Mouse (Mus musculus) heart, postnatal 0 days (tissue): ENCODE data around the gene Syt9. TPM values are rescaled to one million over a fixed set of nuclear protein-coding genes. Genes with fewer than 3 reads are reported as not detected.

Experiments
- ATAC-seq: fragments of 200-750 bp; cut with Nextera tagmentation; 2 replicates; pipeline ENCODE4 v1.8.0; 2017; ENCODE audit warnings: low read depth, moderate number of reproducible peaks, moderate library complexity; ENCODE audit not compliant: insufficient read depth
- DNase-seq: peaks from one replicate; pipeline ENCODE4 v3.0.0-alpha.2; 2016; ENCODE audit warnings: low spot score
- H3K27ac ChIP-seq: fragments of 300-500 bp; sonication (generic); 2 replicates; pipeline ENCODE4 v1.5.1; 2014; ENCODE audit warnings: low read depth, mild to moderate bottlenecking
- H3K27me3 ChIP-seq: fragments of 300-500 bp; sonication (generic); 2 replicates; pipeline ENCODE4 v1.6.1; 2014; ENCODE audit warnings: low read length, mixed read lengths; ENCODE audit not compliant: control insufficient read depth, insufficient read depth
- H3K36me3 ChIP-seq: fragments of 300-500 bp; sonication (generic); replicated peaks from 2 replicates; pipeline ENCODE4 v1.6.1; 2014; ENCODE audit warnings: low read length, mixed read lengths; ENCODE audit not compliant: control insufficient read depth, insufficient read depth
- H3K4me1 ChIP-seq: fragments of 300-500 bp; sonication (generic); 2 replicates; pipeline ENCODE4 v1.6.1; 2014; ENCODE audit warnings: antibody characterized with exemption; ENCODE audit not compliant: control insufficient read depth, insufficient read depth
- H3K4me2 ChIP-seq: fragments of 300-500 bp; sonication (generic); 2 replicates; pipeline ENCODE4 v1.6.1; 2014; ENCODE audit warnings: low read depth, mild to moderate bottlenecking, low read length, moderate library complexity
- H3K4me3 ChIP-seq: fragments of 300-500 bp; sonication (generic); 2 replicates; pipeline ENCODE4 v1.5.1; 2014; ENCODE audit warnings: low read depth, low read length
- H3K9ac ChIP-seq: fragments of 300-500 bp; sonication (generic); replicated peaks from 2 replicates; pipeline ENCODE4 v1.6.1; 2014; ENCODE audit warnings: low read depth, low read length, mixed read lengths
- H3K9me3 ChIP-seq: fragments of 300-500 bp; sonication (generic); replicated peaks from 2 replicates; pipeline ENCODE4 v1.6.1; 2016; ENCODE audit warnings: low read length; ENCODE audit not compliant: control insufficient read depth
- CTCF ChIP-seq: IDR thresholded peaks from 2 replicates; pipeline ENCODE4 v1.5.1; 2016; ENCODE audit warnings: antibody characterized with exemption, control low read depth, low read depth
- EP300 ChIP-seq: IDR thresholded peaks from 2 replicates; pipeline ENCODE4 v1.6.1; 2016; ENCODE audit warnings: antibody characterized with exemption, low read depth
- WGBS: fragments of 180-500 bp; shearing (Covaris S2); extraction: QIAGEN DNeasy Blood & Tissue Kit; methylation state at CpG from one replicate; pipeline ENCODE4 v1.1.7; 2014; 5-methylcytosine and 5-hydroxymethylcytosine counted together
- polyA plus RNA-seq: library from polyadenylated mRNA; unstranded; fragments of >200 nt; fragmentation: Nextera tagmentation; extraction: Ambion mirVana; gene quantifications from 2 replicates; pipeline ENCODE4 v1.2.1, GENCODE M21; 2015
- total RNA-seq: library from RNA; depleted of rRNA; stranded (reverse); fragments of >200 nt; gene quantifications from 2 replicates; pipeline ENCODE4 v1.2.3, GENCODE M21; 2014; ENCODE audit warnings: low replicate concordance

Syt9 gene
- total and polyA plus RNA-seq, 2 experiments from 2014 or later: 0.07 TPM; not detected in 1

GRCm38 (mm10) chr7:107555906-107556305 lies 185.4 kb downstream of the Syt9 start:
- 79% methylated on average over 3 of the region's 3 CpGs for WGBS
- no peak for DNase-seq
- Histone ChIP-seq H3K4me1 (no peaks in the 10 kb centered on the region), H3K9ac (no peak overlapping the region), H3K27ac (no peak overlapping the region), H3K4me3 (no peak overlapping the region), H3K4me2 (no peak overlapping the region), H3K9me3 (no peaks in the 10 kb centered on the region), H3K27me3 (no peaks in the 10 kb centered on the region), H3K36me3 (no peaks in the 10 kb centered on the region)
- TF ChIP-seq EP300 (no peak), CTCF (peak; percentile 31; the same call in 1 of the 2 replicates)
- no peak for ATAC-seq

GRCm38 (mm10) chr7:107560675-107561074 lies 190.1 kb downstream of the Syt9 start:
- H3K36me3 ChIP-seq: no peaks in the 10 kb centered on the region
- DNase-seq: no peak
- H3K4me3 ChIP-seq: no peak overlapping the region
- no peak overlapping the region for H3K27ac ChIP-seq
- no peak overlapping the region for H3K9ac ChIP-seq
- H3K9me3 ChIP-seq: no peaks in the 10 kb centered on the region
- TF ChIP-seq CTCF (no peak), EP300 (no peak)
- H3K4me2 ChIP-seq: no peak overlapping the region
- no peaks in the 10 kb centered on the region for H3K4me1 ChIP-seq
- ATAC-seq: no peak
- 49% methylated on average over 2 of the region's 2 CpGs for WGBS
- H3K27me3 ChIP-seq: no peaks in the 10 kb centered on the region

- WGBS: 56% methylated on average over 3 of the region's 3 CpGs
- no peak overlapping the region for H3K27ac ChIP-seq
- no peaks in the 10 kb centered on the region for H3K36me3 ChIP-seq
- ATAC-seq (no peak), DNase-seq (no peak)
- no peaks in the 10 kb centered on the region for H3K27me3 ChIP-seq
- H3K9me3 ChIP-seq: no peaks in the 10 kb centered on the region
- no peak for TF ChIP-seq EP300
- TF ChIP-seq CTCF: no peak
- no peak overlapping the region for H3K4me2 ChIP-seq
- no peak overlapping the region for H3K4me3 ChIP-seq
- H3K4me1 ChIP-seq: no peaks in the 10 kb centered on the region
- H3K9ac ChIP-seq: no peak overlapping the region
Observed at GRCm38 (mm10) chr7:107561584-107561983, 191.1 kb downstream of the Syt9 start.

- H3K9ac ChIP-seq: no peak overlapping the region
- ATAC-seq (no peak), DNase-seq (no peak)
- no peaks in the 10 kb centered on the region for H3K27me3 ChIP-seq
- WGBS: 59% methylated on average over 2 of the region's 2 CpGs
- no peak for TF ChIP-seq CTCF
- TF ChIP-seq EP300: no peak
- no peak overlapping the region for H3K4me2 ChIP-seq
- H3K27ac ChIP-seq: no peak overlapping the region
- H3K36me3 ChIP-seq: no peaks in the 10 kb centered on the region
- H3K4me3 ChIP-seq: no peak overlapping the region
- H3K9me3 ChIP-seq: no peaks in the 10 kb centered on the region
- no peaks in the 10 kb centered on the region for H3K4me1 ChIP-seq
Observed at GRCm38 (mm10) chr7:107563727-107564126, 193.2 kb downstream of the Syt9 start.

GRCm38 (mm10) chr7:107567261-107567671 lies 196.7 kb downstream of the Syt9 start, which contains the start of gene Olfml1:
Gene Olfml1, plus strand, starts transcription at chr7:107567446.
- DNase-seq (peak; percentile 17), ATAC-seq (peak; percentile 77)
- no peaks in the 10 kb centered on the region for H3K4me1 ChIP-seq
- no peak for TF ChIP-seq EP300
- no peak for TF ChIP-seq CTCF
- no peaks in the 10 kb centered on the region for H3K27me3 ChIP-seq
- H3K4me2 ChIP-seq: peak within 1 kb of the TSS; percentile 24
- WGBS: 43% methylated on average over 7 of the region's 7 CpGs
- peak within 1 kb of the TSS; percentile 56 for H3K27ac ChIP-seq
- H3K9me3 ChIP-seq: no peaks in the 10 kb centered on the region
- no peak within 1 kb of the TSS for H3K9ac ChIP-seq
- no peaks in the 10 kb centered on the region for H3K36me3 ChIP-seq
- H3K4me3 ChIP-seq: peak within 1 kb of the TSS; percentile 26

GRCm38 (mm10) chr7:107567674-107568073 lies 197.1 kb downstream of the Syt9 start:
- peak overlapping the region; percentile 26 for H3K4me3 ChIP-seq
- TF ChIP-seq CTCF (no peak), EP300 (no peak)
- no peak for ATAC-seq

More at GRCm38 (mm10) chr7:107567674-107568073, 197.1 kb downstream of the Syt9 start:
- H3K27ac ChIP-seq: peak overlapping the region; percentile 56
- no peak overlapping the region for H3K9ac ChIP-seq
- no peaks in the 10 kb centered on the region for H3K27me3 ChIP-seq
- DNase-seq: no peak
- no peaks in the 10 kb centered on the region for H3K36me3 ChIP-seq
- 64% methylated on average over 5 of the region's 5 CpGs for WGBS
- no peaks in the 10 kb centered on the region for H3K4me1 ChIP-seq
- H3K4me2 ChIP-seq: peak overlapping the region; percentile 24
- H3K9me3 ChIP-seq: no peaks in the 10 kb centered on the region
